Comparison of ENCODE assay signal across 24 mouse cellular contexts in genomic region chr4:17259143-17259542, GRCm38 (mm10).
DNase-seq lines count a peak whose midpoint lies in the region; ATAC-seq and TF ChIP-seq lines count a peak whose summit lies in the region.
"Had no signal": no experiment of that assay in that cellular context is flagged by ENCODE, and none has a peak within 500 bp of the region (broad histone marks: within the 10 kb centered on the region; RNA-seq: fewer than 3 reads in every experiment).

No protein-coding gene starts in this region.

- H3K9me3 ChIP-seq in forebrain, embryonic 16.5 days (ENCODE audit: control insufficient read depth, low read length): no peaks in the 10 kb centered on the region
- H3K9me3 ChIP-seq in forebrain, embryonic 13.5 days (replicated peaks): no peaks in the 10 kb centered on the region
- H3K9me3 ChIP-seq in stomach, embryonic 14.5 days (ENCODE audit: control insufficient read depth, low read depth, low read length): no peaks in the 10 kb centered on the region
- no peaks in the 10 kb centered on the region for H3K9me3 ChIP-seq in stomach, postnatal 0 days (ENCODE audit: control insufficient read depth, low read length)
- H3K9me3 ChIP-seq in stomach, embryonic 16.5 days (replicated peaks; ENCODE audit: control insufficient read depth, low read length): no peaks in the 10 kb centered on the region
- H3K9me3 ChIP-seq in intestine, postnatal 0 days (ENCODE audit: control insufficient read depth): no peaks in the 10 kb centered on the region
- H3K9me3 ChIP-seq: embryonic facial prominence, embryonic 12.5 days; heart, embryonic 12.5 days; heart, embryonic 15.5 days; hindbrain, embryonic 10.5 days; hindbrain, embryonic 13.5 days; intestine, embryonic 15.5 days had no signal

- WGBS in forebrain, embryonic 16.5 days: 82% methylated on average over 3 of the region's 3 CpGs
- WGBS in forebrain, embryonic 13.5 days: 96% methylated on average over 3 of the region's 3 CpGs
- WGBS in stomach, embryonic 14.5 days: 48% methylated on average over 3 of the region's 3 CpGs
- 57% methylated on average over 3 of the region's 3 CpGs for WGBS in stomach, postnatal 0 days
- 60% methylated on average over 3 of the region's 3 CpGs for WGBS in stomach, embryonic 16.5 days
- 78% methylated on average over 3 of the region's 3 CpGs for WGBS in intestine, postnatal 0 days

- H3K9ac ChIP-seq in forebrain, embryonic 16.5 days (replicated peaks; ENCODE audit: low read depth, low read length): no peak overlapping the region
- no peak overlapping the region for H3K9ac ChIP-seq in forebrain, embryonic 13.5 days
- H3K9ac ChIP-seq in stomach, embryonic 14.5 days (replicated peaks; ENCODE audit: low read depth, low read length): no peak overlapping the region
- H3K9ac ChIP-seq in stomach, postnatal 0 days (ENCODE audit: low read length): no peak overlapping the region
- H3K9ac ChIP-seq in stomach, embryonic 16.5 days (ENCODE audit: low read length): no peak overlapping the region
- no peak overlapping the region for H3K9ac ChIP-seq in intestine, postnatal 0 days (ENCODE audit: low read depth, low read length)
- H3K9ac ChIP-seq: embryonic facial prominence, embryonic 12.5 days; heart, embryonic 12.5 days; heart, embryonic 15.5 days; hindbrain, embryonic 13.5 days; intestine, embryonic 15.5 days had no signal

- no peak overlapping the region for H3K4me3 ChIP-seq in forebrain, embryonic 16.5 days (replicated peaks; ENCODE audit: low read length)
- no peak overlapping the region for H3K4me3 ChIP-seq in forebrain, embryonic 13.5 days
- no peak overlapping the region for H3K4me3 ChIP-seq in stomach, embryonic 14.5 days (ENCODE audit: low read depth, low read length)
- no peak overlapping the region for H3K4me3 ChIP-seq in stomach, postnatal 0 days (ENCODE audit: low read depth, low read length)
- H3K4me3 ChIP-seq in stomach, embryonic 16.5 days (replicated peaks; ENCODE audit: low read length): no peak overlapping the region
- H3K4me3 ChIP-seq in intestine, postnatal 0 days (ENCODE audit: low read depth, low read length): no peak overlapping the region
- H3K4me3 ChIP-seq: embryonic facial prominence, embryonic 12.5 days; erythroblast, embryonic 14.5 days; heart, embryonic 12.5 days; heart, embryonic 15.5 days; hindbrain, embryonic 10.5 days; hindbrain, embryonic 13.5 days; intestine, embryonic 15.5 days had no signal

- H3K4me2 ChIP-seq in forebrain, embryonic 16.5 days (ENCODE audit: low read length): no peak overlapping the region
- no peak overlapping the region for H3K4me2 ChIP-seq in forebrain, embryonic 13.5 days
- no peak overlapping the region for H3K4me2 ChIP-seq in stomach, embryonic 14.5 days (replicated peaks; ENCODE audit: low read depth, low read length)
- H3K4me2 ChIP-seq in stomach, postnatal 0 days (replicated peaks; ENCODE audit: low read depth): no peak overlapping the region
- no peak overlapping the region for H3K4me2 ChIP-seq in stomach, embryonic 16.5 days (ENCODE audit: low read depth, low read length)
- H3K4me2 ChIP-seq in intestine, postnatal 0 days (replicated peaks; ENCODE audit: low read depth): no peak overlapping the region
- H3K4me2 ChIP-seq: embryonic facial prominence, embryonic 12.5 days; heart, embryonic 12.5 days; heart, embryonic 15.5 days; hindbrain, embryonic 13.5 days; intestine, embryonic 15.5 days had no signal

- no peaks in the 10 kb centered on the region for H3K4me1 ChIP-seq in forebrain, embryonic 16.5 days (replicated peaks; ENCODE audit: control insufficient read depth, insufficient read depth, low read length)
- no peaks in the 10 kb centered on the region for H3K4me1 ChIP-seq in forebrain, embryonic 13.5 days
- no peaks in the 10 kb centered on the region for H3K4me1 ChIP-seq in stomach, embryonic 14.5 days (ENCODE audit: control insufficient read depth, insufficient read depth, low read length)
- no peaks in the 10 kb centered on the region for H3K4me1 ChIP-seq in stomach, postnatal 0 days (replicated peaks; ENCODE audit: control insufficient read depth, insufficient read depth)
- no peaks in the 10 kb centered on the region for H3K4me1 ChIP-seq in stomach, embryonic 16.5 days (ENCODE audit: control insufficient read depth, insufficient read depth, low read length)
- no peaks in the 10 kb centered on the region for H3K4me1 ChIP-seq in intestine, postnatal 0 days (replicated peaks; ENCODE audit: control insufficient read depth, insufficient read depth, low read length)
- H3K4me1 ChIP-seq: embryonic facial prominence, embryonic 12.5 days; heart, embryonic 12.5 days; heart, embryonic 15.5 days; hindbrain, embryonic 10.5 days; hindbrain, embryonic 13.5 days; intestine, embryonic 15.5 days had no signal

- H3K27me3 ChIP-seq in forebrain, embryonic 16.5 days (replicated peaks; ENCODE audit: control insufficient read depth, insufficient read depth, low read length): no peaks in the 10 kb centered on the region
- H3K27me3 ChIP-seq in forebrain, embryonic 13.5 days: no peaks in the 10 kb centered on the region
- no peaks in the 10 kb centered on the region for H3K27me3 ChIP-seq in stomach, embryonic 14.5 days (ENCODE audit: control insufficient read depth, insufficient read depth, low read length)
- H3K27me3 ChIP-seq in stomach, postnatal 0 days (ENCODE audit: control insufficient read depth, insufficient read depth, low read length): no peaks in the 10 kb centered on the region
- no peaks in the 10 kb centered on the region for H3K27me3 ChIP-seq in stomach, embryonic 16.5 days (ENCODE audit: control insufficient read depth, insufficient read depth, low read length)
- no peaks in the 10 kb centered on the region for H3K27me3 ChIP-seq in intestine, postnatal 0 days (replicated peaks; ENCODE audit: control insufficient read depth, insufficient read depth, low read length)
- H3K27me3 ChIP-seq: embryonic facial prominence, embryonic 12.5 days; heart, embryonic 12.5 days; heart, embryonic 15.5 days; hindbrain, embryonic 13.5 days; intestine, embryonic 15.5 days had no signal

- H3K36me3 ChIP-seq in forebrain, embryonic 16.5 days (ENCODE audit: control insufficient read depth, insufficient read depth): no peaks in the 10 kb centered on the region
- H3K36me3 ChIP-seq in forebrain, embryonic 13.5 days (ENCODE audit: poor library complexity, severe bottlenecking): no peaks in the 10 kb centered on the region
- H3K36me3 ChIP-seq in stomach, embryonic 14.5 days (ENCODE audit: control insufficient read depth, insufficient read depth, low read length): no peaks in the 10 kb centered on the region
- H3K36me3 ChIP-seq in stomach, postnatal 0 days (ENCODE audit: control insufficient read depth, insufficient read depth, low read length): no peaks in the 10 kb centered on the region
- H3K36me3 ChIP-seq in stomach, embryonic 16.5 days (ENCODE audit: control insufficient read depth, insufficient read depth, low read length): no peaks in the 10 kb centered on the region
- no peaks in the 10 kb centered on the region for H3K36me3 ChIP-seq in intestine, postnatal 0 days (ENCODE audit: control insufficient read depth, insufficient read depth)
- H3K36me3 ChIP-seq: embryonic facial prominence, embryonic 12.5 days; heart, embryonic 12.5 days; heart, embryonic 15.5 days; hindbrain, embryonic 10.5 days; hindbrain, embryonic 13.5 days; intestine, embryonic 15.5 days had no signal

- no peak for TF ChIP-seq EP300 in stomach, postnatal 0 days (optimal IDR thresholded peaks at IDR 0.05)

- H3K27ac ChIP-seq in forebrain, embryonic 16.5 days (ENCODE audit: low read length): no peak overlapping the region
- H3K27ac ChIP-seq in forebrain, embryonic 13.5 days: no peak overlapping the region
- no peak overlapping the region for H3K27ac ChIP-seq in stomach, embryonic 14.5 days (ENCODE audit: low read length)
- no peak overlapping the region for H3K27ac ChIP-seq in stomach, postnatal 0 days (replicated peaks)
- H3K27ac ChIP-seq in stomach, embryonic 16.5 days (ENCODE audit: low read length): no peak overlapping the region
- no peak overlapping the region for H3K27ac ChIP-seq in intestine, postnatal 0 days (ENCODE audit: low read depth, low read length)
- H3K27ac ChIP-seq: embryonic facial prominence, embryonic 12.5 days; heart, embryonic 15.5 days; hindbrain, embryonic 10.5 days; hindbrain, embryonic 13.5 days; intestine, embryonic 15.5 days had no signal

- no peak for TF ChIP-seq CTCF in stomach, postnatal 0 days (IDR thresholded peaks at IDR 0.05; ENCODE audit: low read depth)
- TF ChIP-seq CTCF in intestine, postnatal 0 days (IDR thresholded peaks at IDR 0.05; ENCODE audit: low read depth): no peak

- no peak for DNase-seq in stomach, postnatal 0 days (ENCODE audit: low spot score)
- DNase-seq: adrenal gland, adult 8-10 months; adrenal gland, postnatal 25 days; cerebellum, adult 18-20 months; cerebellum, adult 9-10 months; cerebellum, postnatal 14 days; gastrocnemius, postnatal 25 days; heart, adult 18-20 months; heart, postnatal 10 days; heart, postnatal 36 days had no signal

- ATAC-seq in forebrain, embryonic 16.5 days: peak; percentile 62
- ATAC-seq in forebrain, embryonic 13.5 days: no peak
- peak; percentile 77; the same call in 1 of the 2 replicates for ATAC-seq in stomach, embryonic 14.5 days (ENCODE audit: insufficient number of reproducible peaks, insufficient read depth, low FRiP score, low read depth)
- no peak for ATAC-seq in stomach, postnatal 0 days (ENCODE audit: low FRiP score, low TSS enrichment)
- ATAC-seq in stomach, embryonic 16.5 days (ENCODE audit: insufficient read depth, low FRiP score): peak; percentile 47; the same call in 1 of the 2 replicates
- ATAC-seq in intestine, postnatal 0 days: no peak
- ATAC-seq: activated CD4-positive, CD25-positive, alpha-beta regulatory T cell, adult 4 months; hindbrain, embryonic 16.5 days; intestine, embryonic 15.5 days had no signal

Comparison
In these comparisons a context has a peak if more than half of its experiments do, and no peak if none do; other contexts are left out.
1. ATAC-seq: peak in forebrain, embryonic 16.5 days (single experiment), stomach, embryonic 14.5 days (single experiment) and stomach, embryonic 16.5 days (single experiment); none in forebrain, embryonic 13.5 days (single experiment), stomach, postnatal 0 days (single experiment) and intestine, postnatal 0 days (single experiment).